Mouse (Mus musculus): ENCODE measurements around the gene Actg1. TPM values are rescaled to one million over a fixed set of nuclear protein-coding genes. Genes with fewer than 3 reads are reported as not detected.

The Actg1 gene
- polyA plus RNA-seq, 1 experiment from 2014 or later, result 1,448 TPM

GRCm38 (mm10) chr11:120369656-120370055, 21.3 kb upstream of the Actg1 start:
- H3K4me3 ChIP-seq (ENCODE audit: low read depth, low read length), result no peak overlapping the region
- no peak overlapping the region for H3K4me2 ChIP-seq
- H3K27ac ChIP-seq (ENCODE audit: low read depth, low read length), result no peak overlapping the region
- H3K9ac ChIP-seq (ENCODE audit: low read depth, low read length), result no peak overlapping the region; the same call in 1 of the 2 replicates
- 38% methylated on average over 8 of the region's 8 CpGs for WGBS (ENCODE audit: insufficient replicate concordance)
- no peak for ATAC-seq (replicated peaks; ENCODE audit: insufficient number of reproducible peaks, low FRiP score, low TSS enrichment)
- H3K36me3 ChIP-seq (ENCODE audit: control insufficient read depth, insufficient read depth, low read length), result peaks cover 18% of the 10 kb centered on the region
- no peaks in the 10 kb centered on the region for H3K9me3 ChIP-seq (replicated peaks; ENCODE audit: control insufficient read depth, low read length)
- H3K27me3 ChIP-seq (ENCODE audit: control insufficient read depth, insufficient read depth, low read length), result no peaks in the 10 kb centered on the region
- H3K4me1 ChIP-seq (ENCODE audit: control insufficient read depth, insufficient read depth, low read length), result peaks cover 9% of the 10 kb centered on the region

GRCm38 (mm10) chr11:120366443-120367027, 18.2 kb upstream of the Actg1 start:
- WGBS (ENCODE audit: insufficient replicate concordance), result 33% methylated on average over 7 of the region's 7 CpGs
- ATAC-seq (replicated peaks; ENCODE audit: insufficient number of reproducible peaks, low FRiP score, low TSS enrichment), result no peak
- Histone ChIP-seq H3K4me2 (no peak overlapping the region), H3K27ac (ENCODE audit: low read depth, low read length) (no peak overlapping the region), H3K27me3 (ENCODE audit: control insufficient read depth, insufficient read depth, low read length) (no peaks in the 10 kb centered on the region), H3K9me3 (replicated peaks; ENCODE audit: control insufficient read depth, low read length) (no peaks in the 10 kb centered on the region), H3K4me1 (ENCODE audit: control insufficient read depth, insufficient read depth, low read length) (peaks cover 9% of the 10 kb centered on the region), H3K4me3 (ENCODE audit: low read depth, low read length) (no peak overlapping the region), H3K9ac (ENCODE audit: low read depth, low read length) (0 out of 2 replicates have a peak overlapping the region, but pooled peaks have one; percentile 16), H3K36me3 (ENCODE audit: control insufficient read depth, insufficient read depth, low read length) (peaks cover 7% of the 10 kb centered on the region; the same call in 1 of the 2 replicates)

- H3K27me3 ChIP-seq (ENCODE audit: control insufficient read depth, insufficient read depth, low read length), result no peaks in the 10 kb centered on the region
- H3K9ac ChIP-seq (ENCODE audit: low read depth, low read length), result no peak overlapping the region
- WGBS (ENCODE audit: insufficient replicate concordance), result 84% methylated on average over 6 of the region's 6 CpGs
- H3K36me3 ChIP-seq (ENCODE audit: control insufficient read depth, insufficient read depth, low read length), result no peaks in the 10 kb centered on the region
- peaks cover 29% of the 10 kb centered on the region for H3K4me1 ChIP-seq (ENCODE audit: control insufficient read depth, insufficient read depth, low read length)
- H3K9me3 ChIP-seq (replicated peaks; ENCODE audit: control insufficient read depth, low read length), result no peaks in the 10 kb centered on the region
- H3K27ac ChIP-seq (ENCODE audit: low read depth, low read length), result no peak overlapping the region
- ATAC-seq (replicated peaks; ENCODE audit: insufficient number of reproducible peaks, low FRiP score, low TSS enrichment), result no peak
- H3K4me2 ChIP-seq, result no peak overlapping the region
- H3K4me3 ChIP-seq (ENCODE audit: low read depth, low read length), result no peak overlapping the region
These were observed 14.5 kb upstream of the Actg1 start for GRCm38 (mm10) chr11:120362891-120363290.

GRCm38 (mm10) chr11:120361295-120361694, 13.0 kb upstream of the Actg1 start, which contains the start of gene Fscn2:
Gene Fscn2 (plus strand): TSS chr11:120361534.
- Histone ChIP-seq H3K4me1 (ENCODE audit: control insufficient read depth, insufficient read depth, low read length) (peaks cover 39% of the 10 kb centered on the region), H3K27me3 (ENCODE audit: control insufficient read depth, insufficient read depth, low read length) (no peaks in the 10 kb centered on the region), H3K9me3 (replicated peaks; ENCODE audit: control insufficient read depth, low read length) (no peaks in the 10 kb centered on the region), H3K36me3 (ENCODE audit: control insufficient read depth, insufficient read depth, low read length) (no peaks in the 10 kb centered on the region), H3K9ac (ENCODE audit: low read depth, low read length) (no peak within 1 kb of the TSS), H3K4me2 (no peak within 1 kb of the TSS), H3K27ac (ENCODE audit: low read depth, low read length) (no peak within 1 kb of the TSS), H3K4me3 (ENCODE audit: low read depth, low read length) (no peak within 1 kb of the TSS)
- 75% methylated on average over 10 of the region's 10 CpGs for WGBS (ENCODE audit: insufficient replicate concordance)
- ATAC-seq (replicated peaks; ENCODE audit: insufficient number of reproducible peaks, low FRiP score, low TSS enrichment), result no peak

- WGBS (ENCODE audit: insufficient replicate concordance), result 79% methylated on average over 5 of the region's 5 CpGs
- Histone ChIP-seq H3K9me3 (replicated peaks; ENCODE audit: control insufficient read depth, low read length) (no peaks in the 10 kb centered on the region), H3K4me1 (ENCODE audit: control insufficient read depth, insufficient read depth, low read length) (peaks cover 36% of the 10 kb centered on the region), H3K27ac (ENCODE audit: low read depth, low read length) (no peak overlapping the region), H3K4me3 (ENCODE audit: low read depth, low read length) (no peak overlapping the region), H3K4me2 (no peak overlapping the region), H3K27me3 (ENCODE audit: control insufficient read depth, insufficient read depth, low read length) (no peaks in the 10 kb centered on the region), H3K36me3 (ENCODE audit: control insufficient read depth, insufficient read depth, low read length) (no peaks in the 10 kb centered on the region), H3K9ac (ENCODE audit: low read depth, low read length) (no peak overlapping the region)
- ATAC-seq (replicated peaks; ENCODE audit: insufficient number of reproducible peaks, low FRiP score, low TSS enrichment), result no peak
These were observed 12.4 kb upstream of the Actg1 start for GRCm38 (mm10) chr11:120360755-120361154.

GRCm38 (mm10) chr11:120360062-120360461, 11.7 kb upstream of the Actg1 start:
- WGBS (ENCODE audit: insufficient replicate concordance), result 55% methylated on average over 8 of the region's 8 CpGs
- Histone ChIP-seq H3K4me2 (no peak overlapping the region), H3K4me3 (ENCODE audit: low read depth, low read length) (no peak overlapping the region), H3K9me3 (replicated peaks; ENCODE audit: control insufficient read depth, low read length) (no peaks in the 10 kb centered on the region), H3K27me3 (ENCODE audit: control insufficient read depth, insufficient read depth, low read length) (no peaks in the 10 kb centered on the region), H3K4me1 (ENCODE audit: control insufficient read depth, insufficient read depth, low read length) (peaks cover 39% of the 10 kb centered on the region), H3K36me3 (ENCODE audit: control insufficient read depth, insufficient read depth, low read length) (no peaks in the 10 kb centered on the region), H3K9ac (ENCODE audit: low read depth, low read length) (no peak overlapping the region), H3K27ac (ENCODE audit: low read depth, low read length) (no peak overlapping the region)
- ATAC-seq (replicated peaks; ENCODE audit: insufficient number of reproducible peaks, low FRiP score, low TSS enrichment), result no peak

GRCm38 (mm10) chr11:120359391-120359790, 11.0 kb upstream of the Actg1 start:
- Histone ChIP-seq H3K4me2 (no peak overlapping the region), H3K27ac (ENCODE audit: low read depth, low read length) (no peak overlapping the region), H3K9me3 (replicated peaks; ENCODE audit: control insufficient read depth, low read length) (no peaks in the 10 kb centered on the region), H3K27me3 (ENCODE audit: control insufficient read depth, insufficient read depth, low read length) (no peaks in the 10 kb centered on the region), H3K9ac (ENCODE audit: low read depth, low read length) (no peak overlapping the region), H3K36me3 (ENCODE audit: control insufficient read depth, insufficient read depth, low read length) (no peaks in the 10 kb centered on the region), H3K4me1 (ENCODE audit: control insufficient read depth, insufficient read depth, low read length) (peaks cover 44% of the 10 kb centered on the region), H3K4me3 (ENCODE audit: low read depth, low read length) (no peak overlapping the region)
- 85% methylated on average over 6 of the region's 6 CpGs for WGBS (ENCODE audit: insufficient replicate concordance)
- ATAC-seq (replicated peaks; ENCODE audit: insufficient number of reproducible peaks, low FRiP score, low TSS enrichment), result no peak

- Histone ChIP-seq H3K9ac (ENCODE audit: low read depth, low read length) (no peak overlapping the region; the same call in 1 of the 2 replicates), H3K4me1 (ENCODE audit: control insufficient read depth, insufficient read depth, low read length) (peaks cover 57% of the 10 kb centered on the region), H3K4me2 (peak overlapping the region; percentile 32), H3K9me3 (replicated peaks; ENCODE audit: control insufficient read depth, low read length) (no peaks in the 10 kb centered on the region), H3K27me3 (ENCODE audit: control insufficient read depth, insufficient read depth, low read length) (no peaks in the 10 kb centered on the region), H3K27ac (ENCODE audit: low read depth, low read length) (peak overlapping the region; percentile 69), H3K36me3 (ENCODE audit: control insufficient read depth, insufficient read depth, low read length) (no peaks in the 10 kb centered on the region), H3K4me3 (ENCODE audit: low read depth, low read length) (no peak overlapping the region)
- 28% methylated on average over 10 of the region's 10 CpGs for WGBS (ENCODE audit: insufficient replicate concordance)
- peak; percentile 28; the same call in 1 of the 2 replicates for ATAC-seq (replicated peaks; ENCODE audit: insufficient number of reproducible peaks, low FRiP score, low TSS enrichment)
These were observed 9.6 kb upstream of the Actg1 start for GRCm38 (mm10) chr11:120357791-120358401.

- Histone ChIP-seq H3K9me3 (replicated peaks; ENCODE audit: control insufficient read depth, low read length) (no peaks in the 10 kb centered on the region), H3K4me3 (ENCODE audit: low read depth, low read length) (no peak overlapping the region), H3K27ac (ENCODE audit: low read depth, low read length) (no peak overlapping the region), H3K4me2 (no peak overlapping the region), H3K4me1 (ENCODE audit: control insufficient read depth, insufficient read depth, low read length) (peaks cover 61% of the 10 kb centered on the region), H3K9ac (ENCODE audit: low read depth, low read length) (no peak overlapping the region), H3K27me3 (ENCODE audit: control insufficient read depth, insufficient read depth, low read length) (no peaks in the 10 kb centered on the region), H3K36me3 (ENCODE audit: control insufficient read depth, insufficient read depth, low read length) (no peaks in the 10 kb centered on the region)
- ATAC-seq (replicated peaks; ENCODE audit: insufficient number of reproducible peaks, low FRiP score, low TSS enrichment), result no peak
- WGBS (ENCODE audit: insufficient replicate concordance), result 93% methylated on average over 4 of the region's 4 CpGs
These were observed 8.6 kb upstream of the Actg1 start for GRCm38 (mm10) chr11:120356900-120357299.
